Mouse (Mus musculus) forebrain, embryonic 14.5 days (tissue): ENCODE measurements at regions not wholly inside any gene's neighbourhood (a gene's known extent, or its start where the extent isn't known, plus 50 kb on each side); places are given as distances from the start of the nearest gene placed in this dataset.

Source experiments
- ATAC-seq: fragments of 200-750 bp; cut with Nextera tagmentation; 2 replicates; pipeline ENCODE4 v1.8.0; 2017; ENCODE audit warnings: mild to moderate bottlenecking, moderate library complexity
- DNase-seq: peaks from one replicate; pipeline ENCODE4 v3.0.0-alpha.2; 2015; ENCODE audit warnings: low spot score
- H3K27ac ChIP-seq: fragments of 300-500 bp; sonication (generic); 2 replicates; pipeline ENCODE4 v1.5.1; 2014; ENCODE audit warnings: low read depth, mild to moderate bottlenecking, control low read depth, low read length, moderate library complexity
- H3K27me3 ChIP-seq: fragments of 300-500 bp; sonication (generic); replicated peaks from 2 replicates; pipeline ENCODE4 v1.6.1; 2014; ENCODE audit warnings: low read length, control low read depth, mixed read lengths; ENCODE audit not compliant: control insufficient read depth, insufficient read depth
- H3K36me3 ChIP-seq: fragments of 300-500 bp; sonication (generic); 2 replicates; pipeline ENCODE4 v1.6.1; 2014; ENCODE audit warnings: low read length, control low read depth; ENCODE audit not compliant: control insufficient read depth, insufficient read depth
- H3K4me1 ChIP-seq: fragments of 300-500 bp; sonication (generic); 2 replicates; pipeline ENCODE4 v1.6.1; 2014; ENCODE audit warnings: antibody characterized with exemption, low read length, control low read depth; ENCODE audit not compliant: control insufficient read depth, insufficient read depth
- H3K4me2 ChIP-seq: fragments of 300-500 bp; sonication (generic); 2 replicates; pipeline ENCODE4 v1.6.1; 2014; ENCODE audit warnings: mild to moderate bottlenecking, control low read depth, low read length
- H3K4me3 ChIP-seq: fragments of 300-500 bp; sonication (generic); 2 replicates; pipeline ENCODE4 v1.5.1; 2014; ENCODE audit warnings: low read depth, low read length, control low read depth
- H3K9ac ChIP-seq: fragments of 300-500 bp; sonication (generic); 2 replicates; pipeline ENCODE4 v1.6.1; 2014; ENCODE audit warnings: mild to moderate bottlenecking, low read length, control low read depth, moderate library complexity
- H3K9me3 ChIP-seq: fragments of 300-500 bp; sonication (generic); replicated peaks from 2 replicates; pipeline ENCODE4 v1.6.1; 2016; ENCODE audit warnings: low read length, control low read depth, mixed read lengths; ENCODE audit not compliant: control insufficient read depth
- WGBS: fragments of 180-500 bp; shearing (Covaris S2); extraction: QIAGEN DNeasy Blood & Tissue Kit; methylation state at CpG from one replicate; pipeline ENCODE4 v1.1.7; 2014; 5-methylcytosine and 5-hydroxymethylcytosine counted together

DNA sequence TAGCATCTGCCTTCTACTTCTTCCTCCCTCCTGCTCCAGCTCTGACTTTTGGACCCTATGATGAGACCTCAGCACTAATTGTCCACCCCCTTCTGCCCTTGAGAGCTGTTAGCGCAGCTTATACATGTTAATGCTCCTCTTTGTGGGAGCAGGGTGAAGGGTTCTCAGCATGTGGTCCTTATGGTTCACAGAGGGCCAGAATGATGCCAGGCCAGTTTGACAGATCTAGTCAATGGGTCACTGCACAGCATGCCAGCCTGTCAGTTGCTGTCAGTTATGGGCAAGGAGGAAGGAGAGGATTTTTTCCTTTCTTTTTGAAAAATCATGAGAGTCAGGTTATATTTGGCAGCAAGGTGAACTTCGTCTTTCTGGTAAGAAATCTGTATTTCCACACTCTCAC is 68.4 kb downstream of the 4931417E11Rik start:
- DNase-seq (no peak), ATAC-seq (no peak)
- no peaks in the 10 kb centered on the region for H3K4me1 ChIP-seq
- H3K27me3 ChIP-seq, result no peaks in the 10 kb centered on the region
- no peak overlapping the region for H3K27ac ChIP-seq
- H3K9ac ChIP-seq, result no peak overlapping the region
- 83% methylated on average over 2 of the region's 2 CpGs for WGBS
- H3K4me3 ChIP-seq, result no peak overlapping the region
- no peak overlapping the region for H3K4me2 ChIP-seq
- no peaks in the 10 kb centered on the region for H3K9me3 ChIP-seq
- no peaks in the 10 kb centered on the region for H3K36me3 ChIP-seq

DNA sequence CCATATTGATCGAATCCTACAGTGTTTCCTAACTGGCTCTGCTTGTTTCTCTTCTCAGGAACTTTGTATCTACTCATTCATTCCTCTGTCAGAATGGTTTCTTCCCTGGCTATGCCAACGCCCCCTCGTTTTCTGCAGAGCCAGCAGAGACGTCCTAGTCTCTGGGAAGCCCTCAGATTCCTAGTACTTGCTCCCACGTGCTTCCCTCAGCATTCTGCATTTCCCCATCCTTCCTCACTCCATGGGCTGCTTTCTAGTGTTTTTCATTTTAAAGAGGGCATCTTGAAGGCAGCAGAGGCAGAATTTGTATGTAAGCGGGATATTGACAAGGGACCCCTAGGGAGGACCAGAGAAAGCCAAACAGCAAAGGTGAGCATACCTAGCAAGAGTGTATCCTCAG is 80.2 kb downstream of the 4931417E11Rik start:
- Histone ChIP-seq H3K4me2 (no peak overlapping the region), H3K36me3 (no peaks in the 10 kb centered on the region), H3K4me1 (no peaks in the 10 kb centered on the region), H3K9me3 (no peaks in the 10 kb centered on the region), H3K9ac (no peak overlapping the region), H3K4me3 (no peak overlapping the region), H3K27ac (no peak overlapping the region), H3K27me3 (no peaks in the 10 kb centered on the region)
- WGBS, result 72% methylated on average over 6 of the region's 6 CpGs
- DNase-seq (no peak), ATAC-seq (no peak)

DNA sequence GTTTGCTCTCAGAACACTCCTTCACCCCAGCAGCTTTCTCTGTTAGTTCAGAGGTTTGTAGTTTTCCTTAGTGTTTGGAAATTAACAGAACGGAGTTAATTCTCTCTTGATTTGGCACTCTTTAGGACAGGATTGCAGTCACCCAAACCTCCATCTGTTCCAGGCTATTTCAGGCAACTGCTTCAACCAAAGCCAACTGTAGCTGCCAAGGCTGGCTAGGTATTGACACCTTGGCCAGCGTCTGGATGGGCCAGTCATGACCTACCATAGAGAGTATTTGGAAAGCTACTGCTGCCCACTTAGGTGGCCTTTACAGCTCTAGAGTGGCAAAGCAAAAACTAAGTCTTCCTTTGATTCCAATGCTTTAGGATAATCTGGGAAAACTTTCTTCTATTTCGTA is 83.2 kb downstream of the 4931417E11Rik start:
- Histone ChIP-seq H3K4me3 (no peak overlapping the region), H3K36me3 (no peaks in the 10 kb centered on the region), H3K9me3 (no peaks in the 10 kb centered on the region), H3K4me1 (no peaks in the 10 kb centered on the region), H3K27ac (no peak overlapping the region), H3K9ac (no peak overlapping the region), H3K27me3 (no peaks in the 10 kb centered on the region), H3K4me2 (no peak overlapping the region)
- DNase-seq (no peak), ATAC-seq (no peak)
- 89% methylated on average over 3 of the region's 3 CpGs for WGBS

DNA sequence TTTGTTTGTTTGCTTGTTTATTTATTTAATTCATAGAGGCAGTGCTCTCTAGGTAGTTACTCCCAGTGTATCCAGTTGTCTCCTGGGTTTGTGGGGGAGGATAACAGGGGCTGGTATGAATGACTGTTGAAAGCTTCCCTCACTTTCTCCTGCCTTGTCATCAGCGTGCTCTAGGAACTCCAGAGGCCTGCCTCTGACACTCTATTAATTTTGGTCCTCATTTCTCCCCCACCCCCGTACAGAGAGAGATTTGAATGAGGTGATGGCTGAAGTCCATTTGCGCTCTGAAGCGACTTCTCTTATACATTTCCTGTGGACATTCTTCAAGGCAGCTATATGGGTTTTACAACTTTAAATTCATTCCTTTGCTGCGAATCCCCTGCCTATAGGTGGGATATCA is 89.6 kb downstream of the 4931417E11Rik start:
- WGBS, result 87% methylated on average over 5 of the region's 5 CpGs

DNA sequence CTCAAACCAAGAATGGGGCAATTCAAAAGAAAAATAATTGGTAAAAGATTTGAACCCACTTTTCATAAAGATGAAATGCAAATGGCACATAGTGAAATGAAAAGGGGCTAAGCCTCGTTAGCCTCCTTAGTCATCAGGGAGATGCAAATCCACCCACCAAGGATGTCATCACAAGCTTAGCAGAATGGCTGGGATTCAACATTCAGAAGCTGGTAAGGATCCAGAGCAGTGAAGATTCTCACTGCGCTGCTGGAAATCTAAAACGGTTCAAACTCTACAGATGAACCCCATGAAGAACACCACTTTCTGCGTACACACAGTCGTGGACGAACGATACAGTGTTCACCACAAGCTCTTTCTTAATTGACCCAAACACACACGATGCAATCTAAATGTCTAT is 91.6 kb downstream of the 4931417E11Rik start:
- Histone ChIP-seq H3K27me3 (no peaks in the 10 kb centered on the region), H3K9ac (no peak overlapping the region), H3K4me2 (no peak overlapping the region), H3K4me1 (no peaks in the 10 kb centered on the region), H3K9me3 (no peaks in the 10 kb centered on the region), H3K4me3 (no peak overlapping the region), H3K36me3 (no peaks in the 10 kb centered on the region), H3K27ac (no peak overlapping the region)
- ATAC-seq (no peak), DNase-seq (no peak)
- WGBS, result 75% methylated on average over 8 of the region's 8 CpGs

More for the DNA sequence above, 89.6 kb downstream of the 4931417E11Rik start:
- H3K4me1 ChIP-seq, result no peaks in the 10 kb centered on the region
- H3K4me3 ChIP-seq, result no peak overlapping the region
- no peak overlapping the region for H3K9ac ChIP-seq
- H3K27ac ChIP-seq, result no peak overlapping the region
- no peaks in the 10 kb centered on the region for H3K27me3 ChIP-seq
- no peaks in the 10 kb centered on the region for H3K9me3 ChIP-seq
- no peak for ATAC-seq
- H3K4me2 ChIP-seq, result no peak overlapping the region
- no peak for DNase-seq
- no peaks in the 10 kb centered on the region for H3K36me3 ChIP-seq

DNA sequence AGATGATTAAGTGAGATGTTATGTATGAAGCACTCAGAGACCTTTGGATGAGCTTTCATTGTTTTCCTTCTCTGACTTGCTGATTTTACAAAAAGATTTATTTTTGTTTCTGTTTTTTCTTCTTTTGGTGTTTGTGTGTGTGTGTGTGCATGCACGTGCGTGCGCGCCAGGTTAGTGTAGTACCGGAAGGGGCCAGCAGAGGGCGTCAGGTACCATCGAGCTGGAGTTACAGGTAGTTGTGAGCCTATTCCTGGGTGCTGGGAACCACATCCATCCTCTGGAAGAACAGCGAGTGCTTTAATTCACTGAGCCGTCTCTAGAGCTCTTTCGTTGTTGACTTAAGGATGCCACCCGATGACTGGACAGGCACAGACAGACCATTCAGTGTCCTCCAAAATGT is 93.2 kb downstream of the 4931417E11Rik start:
- Histone ChIP-seq H3K4me1 (no peaks in the 10 kb centered on the region), H3K36me3 (no peaks in the 10 kb centered on the region), H3K9ac (no peak overlapping the region), H3K27ac (no peak overlapping the region), H3K4me2 (no peak overlapping the region), H3K27me3 (no peaks in the 10 kb centered on the region), H3K4me3 (no peak overlapping the region), H3K9me3 (no peaks in the 10 kb centered on the region)
- WGBS, result 96% methylated on average over 11 of the region's 11 CpGs
- DNase-seq (no peak), ATAC-seq (no peak)

DNA sequence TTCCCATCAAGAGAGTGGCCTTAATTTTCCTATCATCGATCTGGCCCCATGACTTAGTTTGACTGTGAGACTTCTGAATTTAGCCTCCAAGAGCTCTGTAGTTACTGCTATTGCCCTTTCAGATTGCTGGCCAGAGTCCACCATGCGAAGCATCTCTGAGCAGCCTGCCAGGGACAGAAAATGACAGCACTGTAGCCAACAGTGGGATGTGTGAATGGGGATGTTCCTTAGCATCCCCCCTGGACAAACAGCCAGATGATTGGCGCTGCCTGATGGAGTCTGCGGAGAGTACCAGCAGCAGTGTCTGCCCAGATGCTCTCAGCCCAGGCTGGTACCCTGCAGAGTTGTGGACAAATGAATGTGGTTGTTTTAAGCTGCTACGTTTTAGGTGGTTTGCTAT is 96.6 kb downstream of the 4931417E11Rik start:
- Histone ChIP-seq H3K9me3 (no peaks in the 10 kb centered on the region), H3K4me1 (peaks cover 8% of the 10 kb centered on the region), H3K9ac (no peak overlapping the region), H3K27me3 (no peaks in the 10 kb centered on the region), H3K36me3 (no peaks in the 10 kb centered on the region), H3K4me3 (no peak overlapping the region), H3K4me2 (no peak overlapping the region), H3K27ac (no peak overlapping the region)
- ATAC-seq, result no peak
- DNase-seq, result no peak
- 73% methylated on average over 5 of the region's 5 CpGs for WGBS

DNA sequence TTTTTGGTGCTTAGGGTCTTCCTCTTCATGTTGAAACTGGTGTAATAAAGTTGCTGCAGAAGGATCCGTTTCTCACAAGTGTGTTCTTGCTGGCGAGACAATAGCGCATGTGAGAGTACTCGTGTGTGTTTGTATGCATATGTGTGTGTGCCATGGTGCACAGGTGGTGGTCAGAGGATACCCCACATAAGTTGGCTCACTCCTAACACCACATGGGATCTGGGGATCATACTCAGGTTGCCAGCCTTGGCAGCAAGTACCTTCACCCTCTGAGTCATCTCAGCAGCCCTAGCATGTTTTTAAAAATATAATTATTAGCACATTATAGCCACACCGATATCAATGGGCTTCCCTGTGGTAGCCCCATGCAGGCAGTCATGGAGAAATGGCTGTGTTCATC is 97.6 kb downstream of the 4931417E11Rik start:
- Histone ChIP-seq H3K36me3 (no peaks in the 10 kb centered on the region), H3K27ac (no peak overlapping the region), H3K4me2 (no peak overlapping the region), H3K27me3 (no peaks in the 10 kb centered on the region), H3K4me1 (peaks cover 8% of the 10 kb centered on the region), H3K9ac (no peak overlapping the region), H3K4me3 (no peak overlapping the region), H3K9me3 (no peaks in the 10 kb centered on the region)
- ATAC-seq (no peak), DNase-seq (no peak)
- WGBS, result 92% methylated on average over 5 of the region's 5 CpGs

DNA sequence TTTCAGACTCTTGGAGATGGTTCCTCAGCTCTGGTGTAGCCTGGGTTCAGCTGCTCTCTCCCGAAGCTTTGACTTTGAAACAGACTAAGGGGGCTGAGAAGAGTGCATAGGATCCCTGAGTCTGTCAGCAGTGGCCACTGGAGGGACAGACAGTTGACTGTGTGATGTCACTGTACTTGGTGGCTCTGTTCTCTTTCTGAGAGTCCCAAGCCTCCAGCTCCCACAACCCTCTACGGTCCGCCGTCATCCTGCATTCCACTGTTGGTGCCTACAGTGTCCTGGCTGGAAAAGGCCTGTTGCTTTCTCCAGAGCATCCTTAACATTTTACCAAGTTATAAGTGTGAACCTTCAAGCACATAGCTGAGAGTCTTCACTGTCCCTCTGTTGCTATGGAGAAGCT is 98.6 kb downstream of the 4931417E11Rik start:
- Histone ChIP-seq H3K27me3 (no peaks in the 10 kb centered on the region), H3K4me2 (no peak overlapping the region), H3K9me3 (no peaks in the 10 kb centered on the region), H3K9ac (no peak overlapping the region), H3K4me1 (peaks cover 8% of the 10 kb centered on the region), H3K27ac (no peak overlapping the region), H3K36me3 (no peaks in the 10 kb centered on the region), H3K4me3 (no peak overlapping the region)
- WGBS, result 90% methylated on average over 4 of the region's 4 CpGs
- DNase-seq (no peak), ATAC-seq (no peak)

DNA sequence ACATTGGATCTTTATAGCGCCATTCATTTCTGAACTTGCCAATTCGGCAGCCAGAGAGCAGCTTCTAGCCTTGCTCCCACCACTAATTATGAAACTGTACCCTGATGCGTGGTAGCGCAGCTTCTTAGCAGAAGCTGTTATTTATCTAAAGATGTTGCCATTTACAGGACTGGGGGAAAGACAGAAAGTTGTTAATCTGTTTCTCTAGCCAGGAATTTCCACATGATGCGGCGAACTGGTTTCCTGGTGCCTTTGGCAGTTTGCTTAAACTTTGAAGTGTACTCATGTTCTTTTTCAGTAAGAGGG is 100.7 kb downstream of the 4931417E11Rik start:
- H3K4me3 ChIP-seq, result no peak overlapping the region
- WGBS, result 10% methylated on average over 6 of the region's 6 CpGs

More for the DNA sequence above, 100.7 kb downstream of the 4931417E11Rik start:
- H3K9me3 ChIP-seq, result no peaks in the 10 kb centered on the region
- H3K27me3 ChIP-seq, result no peaks in the 10 kb centered on the region
- no peak overlapping the region for H3K27ac ChIP-seq
- no peak overlapping the region for H3K9ac ChIP-seq
- H3K4me1 ChIP-seq, result peaks cover 8% of the 10 kb centered on the region
- peak; percentile 42 for DNase-seq
- H3K36me3 ChIP-seq, result no peaks in the 10 kb centered on the region
- peak overlapping the region; percentile 43 for H3K4me2 ChIP-seq
- ATAC-seq, result peak; percentile 49; the same call in 1 of the 2 replicates
